Mouse (Mus musculus) kidney, adult 2 months (tissue): ENCODE data around the gene Smox. TPM values are rescaled to one million over a fixed set of nuclear protein-coding genes. Genes with fewer than 3 reads are reported as not detected.

Experiments
- DNase-seq: peaks from one replicate; pipeline ENCODE4 v3.0.0; 2021
- H3K27ac ChIP-seq: fragments of 200-500 bp; 2 replicates; pipeline ENCODE4 v1.5.1; 2012; ENCODE audit warnings: low read depth, low read length, control low read depth, inconsistent platforms; ENCODE audit not compliant: insufficient read depth
- H3K27me3 ChIP-seq: fragments of 200-500 bp; replicated peaks from 2 replicates; pipeline ENCODE4 v1.6.1; 2012; ENCODE audit warnings: mild to moderate bottlenecking, moderate library complexity, low read length, inconsistent platforms; ENCODE audit not compliant: control insufficient read depth, insufficient read depth
- H3K36me3 ChIP-seq: fragments of 200-500 bp; 2 replicates; pipeline ENCODE4 v1.6.1; 2012; ENCODE audit warnings: mild to moderate bottlenecking, moderate library complexity, low read length, inconsistent platforms; ENCODE audit not compliant: control insufficient read depth, insufficient read depth
- H3K4me1 ChIP-seq: fragments of 200-500 bp; 2 replicates; pipeline ENCODE4 v1.6.1; 2011; ENCODE audit warnings: low read length; ENCODE audit not compliant: control insufficient read depth, insufficient read depth
- H3K4me3 ChIP-seq: fragments of 200-500 bp; 2 replicates; pipeline ENCODE4 v1.5.1; 2011; ENCODE audit warnings: mild to moderate bottlenecking, low read depth, low read length, control low read depth; ENCODE audit not compliant: insufficient read depth
- CTCF ChIP-seq: fragments of 200-500 bp; conservative IDR thresholded peaks from 2 replicates; pipeline ENCODE4 v1.5.1; 2011; ENCODE audit warnings: low read depth, mild to moderate bottlenecking, control low read depth, low read length, moderate library complexity, mixed read lengths; ENCODE audit not compliant: insufficient read depth, insufficient read length
- POLR2A ChIP-seq: fragments of 200-500 bp; IDR thresholded peaks from one replicate; pipeline ENCODE4 v1.6.1; 2011; ENCODE audit warnings: low read depth, low read length, control low read depth
- WGBS: fragments of 180-500 bp; shearing (Covaris S2); methylation state at CpG from one replicate; pipeline ENCODE4 v1.1.7; 2018; 5-methylcytosine and 5-hydroxymethylcytosine counted together
- polyA plus RNA-seq: library from polyadenylated mRNA; depleted of rRNA; stranded (reverse); fragments of >200 nt; gene quantifications from 2 replicates; pipeline ENCODE4 v1.2.3, GENCODE M21; 2012

Smox gene
- polyA plus RNA-seq, 1 experiment, result 12.5 TPM

GRCm38 (mm10) chr2:131550906-131551305, 59.6 kb downstream of the Smox start:
- H3K27ac ChIP-seq, result no peak overlapping the region
- TF ChIP-seq CTCF, result no peak
- TF ChIP-seq POLR2A, result no peak
- 0 out of 2 replicates have a peak, but pooled peaks cover under 1% of the 10 kb centered on the region for H3K4me1 ChIP-seq
- peaks cover 3% of the 10 kb centered on the region; the same call in 1 of the 2 replicates for H3K27me3 ChIP-seq
- 62% methylated on average over 2 of the region's 2 CpGs for WGBS
- no peaks in the 10 kb centered on the region for H3K36me3 ChIP-seq
- no peak for DNase-seq
- no peak overlapping the region for H3K4me3 ChIP-seq

GRCm38 (mm10) chr2:131551701-131552620, 60.7 kb downstream of the Smox start:
- no peaks in the 10 kb centered on the region for H3K27me3 ChIP-seq

GRCm38 (mm10) chr2:131552736-131553400, 61.6 kb downstream of the Smox start:
- TF ChIP-seq CTCF (no peak), POLR2A (no peak)
- H3K4me1 ChIP-seq, result no peaks in the 10 kb centered on the region
- H3K27ac ChIP-seq, result no peak overlapping the region
- H3K4me3 ChIP-seq, result no peak overlapping the region
- DNase-seq, result peak; percentile 36
- WGBS, result 20% methylated on average over 9 of the region's 9 CpGs
- H3K36me3 ChIP-seq, result no peaks in the 10 kb centered on the region
- H3K27me3 ChIP-seq, result no peaks in the 10 kb centered on the region

More at GRCm38 (mm10) chr2:131551701-131552620, 60.7 kb downstream of the Smox start:
- no peaks in the 10 kb centered on the region for H3K36me3 ChIP-seq
- no peak for DNase-seq
- H3K4me3 ChIP-seq, result no peak overlapping the region
- H3K4me1 ChIP-seq, result no peaks in the 10 kb centered on the region
- no peak overlapping the region for H3K27ac ChIP-seq
- TF ChIP-seq CTCF (no peak), POLR2A (no peak)
- WGBS, result 61% methylated on average over 7 of the region's 7 CpGs

GRCm38 (mm10) chr2:131557896-131558295, 66.6 kb downstream of the Smox start:
- Histone ChIP-seq H3K27ac (no peak overlapping the region), H3K27me3 (0 out of 2 replicates have a peak, but pooled peaks cover 2% of the 10 kb centered on the region), H3K36me3 (no peaks in the 10 kb centered on the region), H3K4me3 (no peak overlapping the region), H3K4me1 (peaks cover 1% of the 10 kb centered on the region; the same call in 1 of the 2 replicates)
- TF ChIP-seq CTCF, result no peak
- TF ChIP-seq POLR2A, result no peak
- 74% methylated on average over 2 of the region's 2 CpGs for WGBS
- DNase-seq, result peak; percentile 16

- 0 out of 2 replicates have a peak, but pooled peaks cover 2% of the 10 kb centered on the region for H3K27me3 ChIP-seq
- no peak for TF ChIP-seq CTCF
- TF ChIP-seq POLR2A, result no peak
- no peaks in the 10 kb centered on the region for H3K36me3 ChIP-seq
- peaks cover 4% of the 10 kb centered on the region; the same call in 1 of the 2 replicates for H3K4me1 ChIP-seq
- DNase-seq, result no peak
- WGBS, result 70% methylated on average over 2 of the region's 2 CpGs
- no peak overlapping the region for H3K4me3 ChIP-seq
- no peak overlapping the region for H3K27ac ChIP-seq
Observed at GRCm38 (mm10) chr2:131560205-131560919, 69.1 kb downstream of the Smox start.

GRCm38 (mm10) chr2:131561344-131561870, 70.1 kb downstream of the Smox start:
- Histone ChIP-seq H3K4me3 (peak overlapping the region; percentile 10; the same call in 1 of the 2 replicates), H3K36me3 (no peaks in the 10 kb centered on the region), H3K27me3 (0 out of 2 replicates have a peak, but pooled peaks cover 2% of the 10 kb centered on the region), H3K27ac (no peak overlapping the region), H3K4me1 (peaks cover 4% of the 10 kb centered on the region; the same call in 1 of the 2 replicates)
- TF ChIP-seq CTCF (no peak), POLR2A (no peak)
- DNase-seq, result peak; percentile 2
- 19% methylated on average over 33 of the region's 33 CpGs for WGBS
